Mouse (Mus musculus): Measurements from ENCODE around the gene 4930579F01Rik.

DNA sequence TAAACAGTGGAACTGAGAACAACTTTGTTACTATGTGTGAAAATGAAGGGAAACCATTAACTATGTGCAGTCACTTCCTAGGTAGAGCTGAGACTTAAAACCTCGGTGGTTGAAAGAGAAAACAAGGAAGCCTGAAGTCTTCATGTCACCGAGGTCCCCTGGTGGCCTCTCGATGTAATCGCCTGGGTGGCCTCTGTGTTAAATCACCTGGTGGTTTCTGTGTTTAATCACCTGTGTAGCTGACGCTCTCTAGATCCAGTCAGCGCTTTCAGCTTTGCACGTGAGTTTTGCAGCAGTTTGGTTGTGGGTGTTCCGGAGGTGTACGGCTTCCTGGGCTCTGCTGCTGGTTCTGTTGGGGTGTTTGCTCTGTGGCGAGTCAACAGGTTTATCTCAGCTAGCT, 20.3 kb downstream of the 4930579F01Rik start:
- TF ChIP-seq CTCF (IDR thresholded peaks at IDR 0.05; ENCODE audit: borderline replicate concordance, insufficient read depth, low read depth, low read length) (no peak), POLR2A (IDR thresholded peaks at IDR 0.05; ENCODE audit: borderline replicate concordance, insufficient read depth, low read length) (no peak)

Measured in cerebellum, adult 2 months (tissue).